Mouse (Mus musculus) adrenal gland, adult 2 months (tissue): ENCODE measurements around the gene Fbxo6. TPM values are rescaled to one million over a fixed set of nuclear protein-coding genes. Genes with fewer than 3 reads are reported as not detected.
"Not testable (repeated sequence)": the region's sequence is repeated elsewhere in the genome, so short reads cannot be mapped to it uniquely, and the experiment has no call there.

Source experiments
- DNase-seq: peaks from one replicate; pipeline ENCODE4 v3.0.0; 2021
- long read RNA-seq: library from polyadenylated mRNA; stranded (forward); transcript quantifications from one replicate; pipeline ENCODE4 v2.0.0, GENCODE M21; 2021
- polyA plus RNA-seq: library from polyadenylated mRNA; depleted of rRNA; stranded (reverse); fragments of >200 nt; gene quantifications from 2 replicates; pipeline ENCODE4 v1.2.3, GENCODE M21; 2012; rRNA removed
- total RNA-seq, 2 experiments: library from RNA; stranded (reverse); gene quantifications; 2 replicates each; pipeline ENCODE4 v1.2.3; 2021

The Fbxo6 gene
- 10 to 100 TPM; 45.8 to 66.9 TPM for total RNA-seq
- 102 and 123 TPM in 2 replicates for polyA plus RNA-seq
- long read RNA-seq, transcript Fbxo6-206 (6 exons, 811 nt): minor isoform, 28 of 76 reads
- long read RNA-seq, transcript Fbxo6-201 (6 exons, 1,346 nt): major isoform, 35 of 76 reads
- long read RNA-seq, partial matches to known transcripts: 1 of 76 reads
- long read RNA-seq, other reads (novel, unspliced or antisense): 4 of 76 reads

DNA sequence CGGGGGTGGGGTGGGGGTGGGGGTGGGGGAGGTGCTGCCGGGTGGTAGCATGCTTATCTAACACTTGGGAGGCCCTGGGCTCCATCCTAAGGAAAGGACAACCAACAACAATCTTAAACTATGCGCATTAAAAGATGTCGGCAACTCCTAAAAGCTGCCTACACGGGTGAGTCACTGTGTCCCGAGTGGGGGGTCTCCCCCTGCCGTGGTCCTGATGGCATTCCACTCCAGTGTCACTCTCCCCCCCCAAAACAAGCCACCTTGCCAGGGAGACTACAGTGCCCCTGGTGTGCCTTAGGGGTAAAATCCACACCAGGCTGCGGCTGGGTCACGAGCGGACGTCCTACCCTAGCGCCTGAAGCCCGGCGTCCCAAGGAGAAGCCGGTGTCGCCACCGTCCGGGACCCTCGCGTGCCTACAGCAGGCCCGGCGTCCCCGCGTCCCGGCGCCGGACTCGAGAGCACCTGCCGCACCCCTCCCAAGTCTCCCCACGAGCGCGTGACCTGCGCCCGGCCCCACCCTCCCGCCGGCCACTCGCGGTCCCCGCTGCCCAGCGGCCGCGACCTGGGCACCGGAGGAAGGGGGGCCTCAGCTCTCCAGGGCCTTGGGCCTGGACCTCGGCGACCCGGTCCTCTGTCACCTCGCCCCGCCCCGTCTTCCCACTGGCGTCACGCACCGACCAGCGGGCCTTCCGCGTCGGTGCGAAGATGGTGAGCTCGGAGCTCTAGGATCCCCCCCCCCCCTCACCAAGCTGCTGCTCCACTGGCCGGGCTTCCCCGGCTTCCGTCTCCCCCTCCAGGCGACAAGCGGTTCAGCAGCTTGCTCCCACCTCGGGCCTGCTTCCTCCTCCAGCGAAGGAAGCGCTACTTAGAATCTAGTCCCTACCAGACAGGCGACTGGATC lies at the start of gene Fbxo6:
Fbxo6 (minus strand) TSS at position 874 of the 902 bp plus-strand sequence.
- peak; percentile 94 for DNase-seq

GRCm38 (mm10) chr4:148198721-148199120 lies 46.8 kb upstream of the Fbxo6 start:
- DNase-seq: no peak

GRCm38 (mm10) chr4:148194400-148194799 lies 42.5 kb upstream of the Fbxo6 start:
- no peak for DNase-seq

DNA sequence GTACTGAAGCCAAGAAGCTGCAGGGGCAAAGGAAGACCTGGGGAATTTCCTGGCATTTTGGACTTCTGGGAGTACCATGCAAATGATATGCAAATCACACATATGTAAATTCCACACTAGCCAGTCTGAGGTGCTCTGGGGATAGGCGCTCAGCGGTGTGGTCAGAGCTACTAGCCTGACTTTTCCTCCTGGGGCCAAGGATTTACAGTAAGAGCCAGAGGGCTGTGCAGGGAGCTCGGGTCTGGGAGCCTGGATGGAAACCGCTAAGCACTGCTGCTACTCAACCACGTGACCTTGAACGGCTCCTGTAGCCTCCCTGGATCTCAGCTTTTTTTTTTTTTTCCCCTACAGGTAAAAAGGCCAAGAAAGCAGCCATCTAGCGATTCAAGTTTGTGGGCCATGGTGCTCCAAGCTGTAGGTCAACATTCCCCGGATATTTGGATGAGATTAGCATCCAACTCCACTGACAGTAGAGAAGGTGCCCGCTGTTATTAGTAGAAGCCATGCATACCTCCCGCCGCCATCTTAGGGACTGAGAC lies 40.8 kb upstream of the Fbxo6 start:
- no peak for DNase-seq

DNA sequence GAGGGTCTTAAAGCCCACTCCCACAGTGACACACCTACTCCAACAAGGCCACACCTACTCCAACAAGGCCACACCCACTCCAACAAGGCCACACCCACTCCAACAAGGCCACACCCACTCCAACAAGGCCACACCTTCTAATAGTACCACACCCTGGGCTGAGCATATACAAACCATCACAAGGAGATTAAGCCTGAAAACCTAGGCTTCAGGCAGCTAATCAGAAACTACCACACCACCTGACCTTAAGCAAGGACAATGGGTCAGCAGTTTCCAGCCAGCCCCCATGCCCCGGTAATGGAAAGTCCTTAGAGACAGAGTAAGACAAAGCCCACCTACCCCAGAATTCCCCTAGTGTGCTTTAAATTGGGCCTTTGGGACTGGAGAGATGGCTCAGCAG lies 36.8 kb upstream of the Fbxo6 start:
- not testable (repeated sequence) for DNase-seq

DNA sequence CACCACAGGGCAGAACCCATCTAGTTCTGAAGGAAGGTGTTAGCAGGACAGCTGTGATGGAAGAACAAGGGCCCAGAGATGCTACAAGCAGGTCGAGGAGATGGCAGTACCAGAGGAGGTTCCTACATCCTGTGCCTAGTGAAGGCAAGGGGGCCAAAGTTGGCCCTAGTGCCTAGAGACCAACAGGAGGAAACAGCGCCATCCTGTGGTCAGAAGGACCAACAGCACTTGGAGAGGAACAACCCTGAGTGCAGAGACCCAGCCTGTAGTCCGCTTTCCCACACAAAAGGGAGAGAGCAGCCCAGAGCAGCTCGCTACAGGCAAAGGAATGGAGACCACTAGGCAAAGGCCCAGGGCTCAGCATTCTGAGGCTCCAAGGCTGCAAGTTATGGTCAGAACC lies 33.9 kb upstream of the Fbxo6 start:
- DNase-seq: no peak

DNA sequence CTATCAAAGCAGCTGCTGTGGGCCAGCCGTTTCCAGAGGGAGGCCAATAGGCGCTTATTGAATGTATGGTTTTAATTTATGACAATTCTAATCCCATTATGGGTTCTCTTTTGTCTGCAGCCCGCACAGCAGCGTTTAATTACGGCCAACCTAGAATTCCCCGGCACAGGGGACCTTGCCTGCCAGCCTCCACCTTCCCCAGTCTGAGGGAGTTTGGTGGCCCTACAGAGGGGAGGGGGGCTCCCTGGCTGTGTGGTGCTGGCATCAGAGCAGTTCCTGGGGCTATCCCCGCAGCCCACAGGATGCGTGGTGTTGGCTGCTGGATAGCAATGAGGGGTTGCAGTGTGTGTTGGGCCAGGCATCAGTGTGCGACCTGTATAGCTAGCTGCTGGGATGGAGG lies 32.6 kb upstream of the Fbxo6 start:
- DNase-seq: no peak

GRCm38 (mm10) chr4:148182363-148182762 lies 30.4 kb upstream of the Fbxo6 start:
- DNase-seq: no peak

DNA sequence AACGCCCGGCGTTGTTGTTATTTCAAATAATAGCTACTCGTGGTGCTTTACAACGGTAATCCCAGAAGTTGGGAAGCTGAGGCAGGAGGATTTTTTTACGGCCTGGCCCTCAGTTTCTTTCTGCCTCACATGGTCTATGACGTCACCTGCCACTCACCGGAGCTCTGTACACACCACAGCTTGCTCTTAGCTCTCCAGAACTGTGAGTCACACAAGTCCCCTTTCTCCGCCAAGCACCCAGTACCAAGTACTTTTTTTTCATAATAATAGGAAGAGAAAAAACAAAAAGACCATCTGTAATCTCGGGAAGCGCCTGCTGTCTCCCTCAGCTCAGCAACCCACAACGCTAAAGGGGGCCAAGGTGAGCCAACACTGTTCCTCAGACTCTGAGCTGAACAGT lies 29.5 kb upstream of the Fbxo6 start:
- DNase-seq: no peak

- no peak for DNase-seq
These were observed 25.8 kb upstream of the Fbxo6 start for GRCm38 (mm10) chr4:148177716-148178115.

GRCm38 (mm10) chr4:148176603-148177002 lies 24.7 kb upstream of the Fbxo6 start:
- DNase-seq: not testable (repeated sequence)

DNA sequence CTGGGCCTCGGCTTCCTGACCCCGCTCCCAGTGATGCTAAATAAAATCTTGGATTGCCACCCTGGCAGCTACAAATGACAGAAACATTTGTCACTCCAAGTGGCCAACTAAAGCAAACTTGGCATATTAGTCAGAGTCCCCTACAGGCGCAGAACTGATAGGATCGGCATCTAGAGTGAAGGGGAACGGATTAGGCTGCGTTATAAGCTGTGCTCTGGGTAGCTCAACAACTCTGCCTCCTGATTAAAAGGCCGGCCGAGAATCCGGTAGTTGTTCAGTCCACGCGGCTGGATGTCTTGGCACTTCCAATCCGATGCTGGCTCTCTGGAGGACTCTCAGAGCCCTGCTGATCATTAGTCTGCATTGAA lies 22.5 kb upstream of the Fbxo6 start:
- no peak for DNase-seq

GRCm38 (mm10) chr4:148173811-148174494 lies 22.0 kb upstream of the Fbxo6 start:
- no peak for DNase-seq

- no peak for DNase-seq
These were observed 19.3 kb upstream of the Fbxo6 start for GRCm38 (mm10) chr4:148171261-148171660.

DNA sequence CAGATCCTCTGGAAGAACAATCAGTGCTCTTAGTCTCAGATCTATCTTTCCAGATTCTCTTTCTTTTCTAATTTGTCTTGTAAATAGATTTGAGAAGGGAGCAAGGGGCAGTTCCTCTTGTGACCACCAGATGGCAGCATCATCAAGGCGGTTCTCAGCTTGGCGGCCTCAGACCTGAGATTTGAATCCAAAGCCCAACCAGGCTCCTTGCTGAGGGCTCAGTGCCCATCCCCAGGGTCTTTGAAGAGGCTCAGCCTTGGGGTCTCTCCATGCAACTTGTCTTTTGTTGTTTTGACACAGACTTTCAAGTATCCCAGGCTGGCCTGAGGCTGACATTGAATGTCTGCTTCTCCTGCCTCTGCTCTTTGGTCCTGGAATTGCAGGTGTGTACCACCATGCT lies 18.9 kb upstream of the Fbxo6 start:
- DNase-seq: peak; percentile 43

DNA sequence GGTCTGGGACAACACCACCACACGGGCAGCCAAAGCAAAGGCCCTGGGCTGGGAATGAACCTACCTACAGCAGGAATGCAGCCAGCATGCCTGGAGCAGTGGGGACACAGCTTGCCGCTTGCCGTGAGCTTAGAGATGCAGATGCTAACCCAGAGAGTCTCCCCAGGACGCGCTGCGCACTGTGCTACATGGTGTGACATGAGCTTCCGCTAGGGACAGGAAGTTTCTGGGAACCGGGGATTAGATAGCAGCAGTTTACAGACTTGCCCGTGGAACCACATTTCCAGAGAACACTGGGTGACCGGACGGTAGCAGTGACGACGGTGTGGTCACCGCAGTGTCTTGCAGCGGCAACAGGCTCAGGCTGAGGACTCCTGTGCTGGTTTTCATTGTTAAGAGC lies 17.6 kb upstream of the Fbxo6 start:
- no peak for DNase-seq

DNA sequence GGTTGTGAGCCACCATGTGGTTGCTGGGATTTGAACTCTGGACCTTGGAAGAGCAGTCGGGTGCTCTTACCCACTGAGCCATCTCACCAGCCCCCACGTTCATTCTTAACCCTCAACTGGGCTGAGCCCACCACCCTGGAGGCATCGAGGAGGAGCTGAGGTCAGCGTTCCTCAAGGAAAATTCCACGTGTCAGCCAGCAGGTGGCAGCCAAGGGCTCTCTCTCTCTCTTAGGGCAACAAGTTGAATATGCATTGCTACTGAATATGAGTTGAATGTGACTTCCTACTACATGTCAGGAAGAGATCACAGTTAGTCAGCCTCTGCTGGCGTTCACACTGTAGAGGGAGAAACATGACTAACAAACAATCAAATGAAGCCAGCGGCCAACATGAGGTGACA lies 16.3 kb upstream of the Fbxo6 start:
- peak; percentile 52 for DNase-seq

GRCm38 (mm10) chr4:148166986-148167385 lies 15.0 kb upstream of the Fbxo6 start:
- peak; percentile 61 for DNase-seq

GRCm38 (mm10) chr4:148166431-148166830 lies 14.5 kb upstream of the Fbxo6 start:
- DNase-seq: no peak

DNA sequence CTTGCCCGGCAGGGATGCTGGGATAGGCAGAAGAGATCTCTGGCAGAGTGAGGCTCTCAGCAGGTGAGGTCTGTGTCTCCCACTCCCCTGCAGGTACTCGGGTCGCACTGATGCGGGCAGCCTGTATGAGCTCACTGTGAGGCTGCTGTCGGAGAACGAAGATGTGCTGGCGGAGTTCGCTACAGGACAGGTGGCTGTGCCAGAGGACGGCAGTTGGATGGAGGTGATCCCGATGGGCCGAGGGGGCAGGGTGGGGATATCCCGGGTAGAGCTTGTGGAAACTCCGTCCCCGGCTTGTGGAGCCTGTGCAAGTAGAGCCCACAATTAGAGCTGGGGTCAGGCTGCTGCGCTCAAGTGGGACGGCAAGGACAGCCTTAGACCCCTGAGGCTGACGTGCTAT lies 13.6 kb upstream of the Fbxo6 start:
- DNase-seq: no peak

GRCm38 (mm10) chr4:148164461-148164860 lies 12.5 kb upstream of the Fbxo6 start:
- no peak for DNase-seq

GRCm38 (mm10) chr4:148164002-148164439 lies 12.1 kb upstream of the Fbxo6 start:
- peak; percentile 88 for DNase-seq
